Mouse (Mus musculus): Measurements from ENCODE around the gene Vwf. TPM values are rescaled to one million over a fixed set of nuclear protein-coding genes. Genes with fewer than 3 reads are reported as not detected.

The Vwf gene
- total and polyA plus RNA-seq, 2 experiments from 2014 or later: 17.2 to 29.5 TPM

DNA sequence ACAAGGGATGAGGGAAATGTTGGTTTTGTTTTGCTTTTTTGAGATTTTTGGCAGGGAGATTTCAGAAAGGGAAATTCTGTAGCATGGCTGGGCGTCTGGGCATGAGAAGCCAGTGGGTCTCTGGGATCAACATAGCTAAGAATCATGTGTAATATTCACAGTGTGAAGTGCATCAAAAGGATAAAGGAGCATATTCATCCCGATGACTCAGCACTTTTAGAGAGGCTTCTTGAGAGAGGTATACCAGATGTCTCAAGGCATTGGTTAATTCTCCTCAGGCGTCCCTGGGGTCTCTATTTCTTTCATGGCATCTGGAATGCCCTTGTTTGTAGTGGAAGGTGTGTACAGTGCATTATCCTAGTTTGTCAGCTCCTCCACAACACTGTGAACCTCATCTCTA, 125.3 kb downstream of the Vwf start:
- no peaks in the 10 kb centered on the region for H3K9me3 ChIP-seq (ENCODE audit: low read length)
- H3K36me3 ChIP-seq (ENCODE audit: insufficient read depth, low read length): no peaks in the 10 kb centered on the region
- no peak overlapping the region for H3K9ac ChIP-seq (replicated peaks; ENCODE audit: low read length)
- H3K4me2 ChIP-seq (ENCODE audit: low read depth, low read length): no peak overlapping the region
- no peaks in the 10 kb centered on the region for H3K4me1 ChIP-seq (ENCODE audit: insufficient read depth, low read length)
- TF ChIP-seq CTCF (IDR thresholded peaks at IDR 0.05; ENCODE audit: low read depth): no peak
- 93% methylated on average over 3 of the region's 3 CpGs for WGBS
- ATAC-seq (no peak), DNase-seq (ENCODE audit: low spot score) (no peak)
- H3K27me3 ChIP-seq (ENCODE audit: insufficient read depth, low read length): no peaks in the 10 kb centered on the region
- no peak overlapping the region for H3K4me3 ChIP-seq (ENCODE audit: low read length)
- no peak overlapping the region for H3K27ac ChIP-seq

DNA sequence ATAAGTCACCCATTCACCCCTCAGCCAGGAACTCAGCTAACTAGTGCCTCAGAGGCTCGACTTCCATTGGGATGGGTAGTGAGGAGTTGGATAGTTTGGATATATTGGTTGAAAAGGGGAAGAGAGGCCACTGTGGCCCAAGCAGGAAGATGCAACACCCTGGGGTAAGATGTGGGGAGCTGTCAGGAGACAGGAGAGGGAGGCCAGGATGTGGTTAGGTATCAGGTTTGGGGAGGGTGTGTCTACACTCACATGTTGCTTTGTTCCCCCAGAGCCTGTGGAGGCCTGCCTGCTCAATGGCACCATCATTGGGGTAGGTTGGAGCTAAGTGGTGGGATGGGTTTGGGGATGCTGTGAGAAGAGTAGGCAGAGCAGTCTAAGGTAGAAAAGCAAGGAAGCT, 131.9 kb downstream of the Vwf start:
- no peaks in the 10 kb centered on the region for H3K9me3 ChIP-seq (ENCODE audit: low read length)
- DNase-seq (ENCODE audit: low spot score): no peak
- no peak for ATAC-seq
- H3K27ac ChIP-seq: no peak overlapping the region
- H3K9ac ChIP-seq (replicated peaks; ENCODE audit: low read length): no peak overlapping the region
- H3K4me3 ChIP-seq (ENCODE audit: low read length): no peak overlapping the region
- H3K4me2 ChIP-seq (ENCODE audit: low read depth, low read length): no peak overlapping the region
- no peaks in the 10 kb centered on the region for H3K4me1 ChIP-seq (ENCODE audit: insufficient read depth, low read length)
- no peaks in the 10 kb centered on the region for H3K36me3 ChIP-seq (ENCODE audit: insufficient read depth, low read length)
- WGBS: 77% methylated on average over 1 of the region's 1 CpGs
- no peak for TF ChIP-seq CTCF (IDR thresholded peaks at IDR 0.05; ENCODE audit: low read depth)
- no peaks in the 10 kb centered on the region for H3K27me3 ChIP-seq (ENCODE audit: insufficient read depth, low read length)

DNA sequence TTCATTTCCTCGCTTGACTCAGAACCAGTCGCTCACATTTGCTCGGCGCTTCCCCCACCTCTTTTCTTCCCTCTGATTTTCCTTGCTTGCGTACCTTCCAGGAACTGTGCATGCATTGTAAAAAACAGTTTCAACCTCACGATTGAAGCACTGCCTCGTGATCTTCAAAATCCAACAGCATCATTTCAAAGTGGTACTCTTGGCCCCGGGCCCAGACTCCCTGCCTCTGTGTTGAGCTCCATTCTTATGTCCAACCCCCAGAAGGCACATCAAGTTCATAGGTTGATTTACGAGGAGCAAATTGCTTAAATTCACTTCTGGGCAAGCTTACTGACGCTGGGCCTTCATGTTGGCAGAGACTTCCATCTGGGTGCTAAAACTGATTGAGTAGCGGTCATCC, 134.0 kb downstream of the Vwf start:
- no peaks in the 10 kb centered on the region for H3K9me3 ChIP-seq (ENCODE audit: low read length)
- ATAC-seq: no peak
- no peak overlapping the region for H3K27ac ChIP-seq
- no peak for TF ChIP-seq CTCF (IDR thresholded peaks at IDR 0.05; ENCODE audit: low read depth)
- H3K27me3 ChIP-seq (ENCODE audit: insufficient read depth, low read length): no peaks in the 10 kb centered on the region
- 65% methylated on average over 11 of the region's 11 CpGs for WGBS
- H3K4me2 ChIP-seq (ENCODE audit: low read depth, low read length): no peak overlapping the region
- no peak overlapping the region for H3K9ac ChIP-seq (replicated peaks; ENCODE audit: low read length)
- no peak overlapping the region for H3K4me3 ChIP-seq (ENCODE audit: low read length)
- no peaks in the 10 kb centered on the region for H3K4me1 ChIP-seq (ENCODE audit: insufficient read depth, low read length)
- DNase-seq (ENCODE audit: low spot score): peak; percentile 8
- no peaks in the 10 kb centered on the region for H3K36me3 ChIP-seq (ENCODE audit: insufficient read depth, low read length)

DNA sequence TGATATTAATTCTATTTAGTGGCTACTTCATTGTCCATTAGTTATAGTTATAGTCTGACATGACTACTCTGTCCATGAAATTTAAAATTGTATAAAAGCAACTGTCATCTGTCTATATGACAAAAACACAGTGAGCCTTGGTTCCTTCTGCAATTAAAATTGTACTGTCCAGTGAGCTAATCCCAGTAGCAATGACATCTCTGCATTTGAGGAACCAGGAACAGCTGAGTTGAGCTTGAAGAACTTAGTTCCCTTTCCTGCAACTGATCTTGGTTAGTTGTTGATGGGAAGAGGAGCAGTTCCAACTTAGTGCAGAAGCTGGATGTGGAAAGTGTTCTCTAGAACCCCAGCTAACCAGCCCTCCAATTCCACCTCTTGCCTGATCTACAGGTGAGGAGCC, 138.8 kb downstream of the Vwf start:
- Histone ChIP-seq H3K9ac (replicated peaks; ENCODE audit: low read length) (no peak overlapping the region), H3K4me1 (ENCODE audit: insufficient read depth, low read length) (no peaks in the 10 kb centered on the region), H3K4me2 (ENCODE audit: low read depth, low read length) (no peak overlapping the region), H3K27ac (no peak overlapping the region), H3K27me3 (ENCODE audit: insufficient read depth, low read length) (no peaks in the 10 kb centered on the region), H3K4me3 (ENCODE audit: low read length) (no peak overlapping the region), H3K36me3 (ENCODE audit: insufficient read depth, low read length) (no peaks in the 10 kb centered on the region), H3K9me3 (ENCODE audit: low read length) (no peaks in the 10 kb centered on the region)
- no peak for TF ChIP-seq CTCF (IDR thresholded peaks at IDR 0.05; ENCODE audit: low read depth)
- ATAC-seq: no peak
- no peak for DNase-seq (ENCODE audit: low spot score)

DNA sequence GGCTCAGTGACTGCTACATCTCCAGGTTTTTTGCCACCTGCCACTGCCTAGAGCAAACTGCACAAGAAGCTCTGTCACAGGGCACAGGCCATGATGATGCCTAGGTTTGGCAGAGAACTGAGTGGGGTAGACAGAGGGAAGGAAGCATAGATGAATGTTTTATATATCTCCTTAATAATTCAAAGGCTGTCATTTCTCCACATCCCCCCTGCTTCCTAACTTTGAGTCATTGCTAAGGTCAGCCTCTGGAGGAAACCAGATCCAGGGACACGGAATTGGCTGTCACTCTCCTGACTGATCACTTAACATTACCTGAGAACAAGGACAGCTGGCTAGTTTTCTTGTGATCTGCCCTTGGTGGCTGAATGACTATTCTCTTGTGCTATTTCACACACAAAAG, 141.4 kb downstream of the Vwf start:
- ATAC-seq (no peak), DNase-seq (ENCODE audit: low spot score) (no peak)
- Histone ChIP-seq H3K9ac (replicated peaks; ENCODE audit: low read length) (no peak overlapping the region), H3K4me2 (ENCODE audit: low read depth, low read length) (no peak overlapping the region), H3K9me3 (ENCODE audit: low read length) (no peaks in the 10 kb centered on the region), H3K4me1 (ENCODE audit: insufficient read depth, low read length) (no peaks in the 10 kb centered on the region), H3K36me3 (ENCODE audit: insufficient read depth, low read length) (no peaks in the 10 kb centered on the region), H3K4me3 (ENCODE audit: low read length) (no peak overlapping the region), H3K27ac (no peak overlapping the region), H3K27me3 (ENCODE audit: insufficient read depth, low read length) (no peaks in the 10 kb centered on the region)
- WGBS: 62% methylated on average over 1 of the region's 1 CpGs
- no peak for TF ChIP-seq CTCF (IDR thresholded peaks at IDR 0.05; ENCODE audit: low read depth)

DNA sequence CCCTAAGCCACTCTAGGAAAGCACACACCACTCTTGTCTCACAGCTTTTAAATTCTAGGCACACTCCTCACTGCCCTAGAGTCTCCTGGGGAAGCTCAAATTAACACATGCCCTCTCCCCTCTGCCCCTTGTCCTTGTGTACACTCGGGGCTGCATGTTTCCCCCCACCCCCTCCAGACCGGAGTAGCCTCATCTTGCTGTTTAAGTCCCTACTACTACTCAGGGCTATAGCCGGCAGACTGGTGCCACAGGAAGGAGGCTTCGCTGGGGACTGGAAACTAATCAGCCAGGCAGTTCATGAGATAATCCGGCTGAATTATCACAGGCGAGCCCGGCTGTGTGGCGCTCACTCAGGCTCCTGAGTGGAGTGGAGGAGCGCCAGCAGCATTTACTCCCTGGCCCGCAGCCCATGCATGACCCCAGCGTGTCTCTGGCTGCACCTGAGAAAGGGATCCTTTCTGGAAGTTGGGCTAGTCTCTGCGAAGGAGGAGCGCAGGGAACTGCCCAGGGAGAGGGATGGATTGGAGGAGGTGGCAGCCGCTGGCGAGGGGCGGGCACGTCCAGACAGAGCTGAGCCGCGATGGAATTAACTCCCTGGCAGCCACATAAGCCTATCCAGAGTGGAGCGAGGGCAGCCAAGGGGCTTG, 143.6 kb downstream of the Vwf start, which contains the start of gene Ano2:
TSS of gene Ano2 (plus strand) at position 363 of the 647 bp plus-strand sequence.
- H3K4me3 ChIP-seq (ENCODE audit: low read length): peak within 1 kb of the TSS; percentile 33
- no peaks in the 10 kb centered on the region for H3K27me3 ChIP-seq (ENCODE audit: insufficient read depth, low read length)
- 3% methylated on average over 20 of the region's 20 CpGs for WGBS
- no peaks in the 10 kb centered on the region for H3K9me3 ChIP-seq (ENCODE audit: low read length)
- H3K27ac ChIP-seq: no peak within 1 kb of the TSS
- no peak for TF ChIP-seq CTCF (IDR thresholded peaks at IDR 0.05; ENCODE audit: low read depth)
- peak within 1 kb of the TSS; percentile 66 for H3K4me2 ChIP-seq (ENCODE audit: low read depth, low read length)
- no peaks in the 10 kb centered on the region for H3K4me1 ChIP-seq (ENCODE audit: insufficient read depth, low read length)
- ATAC-seq (peak; percentile 82), DNase-seq (ENCODE audit: low spot score) (peak; percentile 48)
- H3K36me3 ChIP-seq (ENCODE audit: insufficient read depth, low read length): no peaks in the 10 kb centered on the region
- 0 out of 2 replicates have a peak within 1 kb of the TSS, but pooled peaks have one; percentile 35 for H3K9ac ChIP-seq (replicated peaks; ENCODE audit: low read length)

DNA sequence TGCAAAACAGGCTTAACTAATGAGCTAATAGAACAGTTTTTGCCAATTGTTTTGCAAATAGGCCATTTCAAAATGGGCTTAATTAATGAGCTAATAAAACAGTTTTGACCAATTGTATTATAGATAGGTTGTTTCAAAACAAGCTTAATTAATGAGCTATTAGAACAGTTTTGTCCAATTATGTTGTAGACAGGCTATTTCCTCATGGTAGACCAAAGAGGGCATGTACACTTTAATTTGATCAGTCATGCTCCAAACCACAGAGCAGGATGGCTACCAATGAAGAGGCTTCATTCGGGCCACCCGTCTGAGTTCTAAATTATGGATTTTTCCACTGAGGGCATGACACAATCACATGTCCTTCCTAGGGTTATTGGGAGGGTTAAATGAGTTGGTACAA, 154.6 kb downstream of the Vwf start:
- no peak for ATAC-seq
- Histone ChIP-seq H3K36me3 (ENCODE audit: insufficient read depth, low read length) (no peaks in the 10 kb centered on the region), H3K4me3 (ENCODE audit: low read length) (no peak overlapping the region), H3K9me3 (ENCODE audit: low read length) (no peaks in the 10 kb centered on the region), H3K4me1 (ENCODE audit: insufficient read depth, low read length) (no peaks in the 10 kb centered on the region), H3K27ac (no peak overlapping the region), H3K27me3 (ENCODE audit: insufficient read depth, low read length) (no peaks in the 10 kb centered on the region), H3K4me2 (ENCODE audit: low read depth, low read length) (no peak overlapping the region), H3K9ac (replicated peaks; ENCODE audit: low read length) (no peak overlapping the region)
- 69% methylated on average over 2 of the region's 2 CpGs for WGBS
- TF ChIP-seq CTCF (IDR thresholded peaks at IDR 0.05; ENCODE audit: low read depth): no peak
- no peak for DNase-seq (ENCODE audit: low spot score)

Measured in hindbrain, postnatal 0 days (tissue).